Mouse (Mus musculus): ENCODE data around the gene Vmn1r233. TPM values are rescaled to one million over a fixed set of nuclear protein-coding genes. Genes with fewer than 3 reads are reported as not detected.

Gene Vmn1r233
- polyA plus RNA-seq (2016; fragmentation: Nextera tagmentation; extraction: Ambion mirVana), result not detected in 2 replicates

DNA sequence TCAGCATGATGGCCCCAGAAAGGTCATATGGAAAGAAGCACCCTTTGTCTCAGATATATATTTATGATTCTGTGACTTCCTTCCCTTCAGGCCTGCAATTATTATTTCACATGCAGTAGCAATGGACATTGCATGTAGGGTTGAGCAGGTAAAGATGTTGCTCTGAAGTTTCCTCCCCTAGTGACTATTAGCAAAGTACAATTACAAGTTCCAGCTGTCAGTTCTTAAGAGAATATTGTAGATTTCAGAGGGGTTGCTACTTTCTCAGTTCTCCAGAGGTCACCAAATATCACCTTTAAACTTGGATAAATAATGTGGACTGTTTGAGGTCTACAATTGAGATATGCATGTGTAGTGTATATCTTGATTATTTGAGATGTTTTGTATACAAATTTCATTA lies at the start of gene Vmn1r233:
Gene Vmn1r233, minus strand, starts transcription at position 101 of the 400 bp plus-strand sequence.
- H3K4me1 ChIP-seq (replicated peaks), result no peaks in the 10 kb centered on the region
- no peak within 1 kb of the TSS for H3K4me2 ChIP-seq
- ATAC-seq (ENCODE audit: insufficient number of reproducible peaks, insufficient read depth, low FRiP score, low TSS enrichment, low read depth), result no peak
- no peaks in the 10 kb centered on the region for H3K9me3 ChIP-seq
- no peaks in the 10 kb centered on the region for H3K27me3 ChIP-seq
- H3K4me3 ChIP-seq (replicated peaks), result no peak within 1 kb of the TSS
- no peak within 1 kb of the TSS for H3K27ac ChIP-seq
- no peaks in the 10 kb centered on the region for H3K36me3 ChIP-seq
- H3K9ac ChIP-seq (replicated peaks), result no peak within 1 kb of the TSS

- Histone ChIP-seq H3K9ac (replicated peaks) (no peak overlapping the region), H3K4me1 (replicated peaks) (no peaks in the 10 kb centered on the region)
Observed at GRCm38 (mm10) chr17:21018410-21019080, 22.3 kb upstream of the Vmn1r233 start.

GRCm38 (mm10) chr17:21009726-21010125 lies 13.5 kb upstream of the Vmn1r233 start:
- H3K9ac ChIP-seq (replicated peaks), result peak overlapping the region; percentile 89
- no peaks in the 10 kb centered on the region for H3K27me3 ChIP-seq
- ATAC-seq (ENCODE audit: insufficient number of reproducible peaks, insufficient read depth, low FRiP score, low TSS enrichment, low read depth), result no peak
- H3K4me2 ChIP-seq, result peak overlapping the region; percentile 78
- H3K4me1 ChIP-seq (replicated peaks), result peaks cover 11% of the 10 kb centered on the region; the same call in 1 of the 2 replicates
- peak overlapping the region; percentile 91; the same call in 1 of the 2 replicates for H3K27ac ChIP-seq
- peaks cover 29% of the 10 kb centered on the region for H3K36me3 ChIP-seq
- no peaks in the 10 kb centered on the region for H3K9me3 ChIP-seq
- H3K4me3 ChIP-seq (replicated peaks), result peak overlapping the region; percentile 73
- 19% methylated on average over 1 of the region's 1 CpGs for WGBS

More at GRCm38 (mm10) chr17:21018410-21019080, 22.3 kb upstream of the Vmn1r233 start:
- WGBS, result 90% methylated on average over 1 of the region's 1 CpGs
- no peak overlapping the region for H3K4me3 ChIP-seq (replicated peaks)
- H3K9me3 ChIP-seq, result no peaks in the 10 kb centered on the region
- ATAC-seq (ENCODE audit: insufficient number of reproducible peaks, insufficient read depth, low FRiP score, low TSS enrichment, low read depth), result no peak
- H3K4me2 ChIP-seq, result no peak overlapping the region
- H3K36me3 ChIP-seq, result peaks cover 88% of the 10 kb centered on the region
- H3K27me3 ChIP-seq, result no peaks in the 10 kb centered on the region
- no peak overlapping the region for H3K27ac ChIP-seq

DNA sequence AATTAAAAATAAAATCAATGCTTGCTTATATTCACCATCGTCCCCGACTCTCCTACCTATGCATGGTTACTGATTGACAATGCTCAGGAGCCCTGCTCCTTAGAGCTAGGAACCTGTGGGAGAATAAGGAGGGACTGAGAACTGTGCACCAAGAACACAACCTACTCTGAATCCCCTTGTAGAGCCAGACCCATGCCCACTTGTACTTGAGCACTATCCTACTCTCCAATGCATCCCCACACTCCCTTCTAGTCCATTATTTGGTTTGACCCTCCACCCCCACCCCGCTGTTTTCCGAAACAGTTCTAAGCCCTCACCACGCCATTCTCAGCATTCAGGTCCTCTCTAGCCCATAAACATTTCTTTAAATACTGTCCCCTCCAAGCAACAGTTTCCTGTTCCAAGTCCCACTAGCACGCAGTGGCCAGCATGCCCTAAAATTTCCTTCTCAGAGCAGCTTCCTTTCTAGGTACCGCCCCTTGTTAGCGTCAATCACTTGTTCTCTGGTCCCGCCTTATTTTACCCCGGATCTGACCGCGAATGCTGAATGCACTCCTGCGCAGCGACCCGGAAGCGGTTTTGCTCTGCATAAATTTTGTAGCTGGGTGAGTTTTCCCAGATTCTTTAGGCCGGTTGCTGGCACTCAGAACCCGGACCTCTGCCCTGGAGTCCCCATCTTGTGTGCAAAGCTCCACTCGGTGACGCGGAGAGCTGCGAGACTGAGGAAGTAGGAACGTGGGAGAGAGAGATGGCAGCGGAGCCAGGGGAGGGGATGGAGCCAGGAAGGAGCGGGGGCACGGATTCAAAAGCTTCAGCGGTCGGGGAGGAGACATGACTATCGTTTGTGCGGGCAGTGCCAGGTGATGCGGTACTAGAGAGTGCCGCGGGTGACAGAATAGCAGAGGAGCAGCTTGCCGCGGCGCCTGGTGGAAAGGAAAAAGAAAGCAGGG lies 12.4 kb upstream of the Vmn1r233 start, which contains the start of gene Zfp160:
Gene Zfp160, plus strand, starts transcription at position 522 of the 950 bp plus-strand sequence.
- peak within 1 kb of the TSS; percentile 89 for H3K9ac ChIP-seq (replicated peaks)
- 6% methylated on average over 36 of the region's 36 CpGs for WGBS
- H3K4me2 ChIP-seq, result peak within 1 kb of the TSS; percentile 78
- peaks cover 11% of the 10 kb centered on the region; the same call in 1 of the 2 replicates for H3K4me1 ChIP-seq (replicated peaks)
- H3K4me3 ChIP-seq (replicated peaks), result peak within 1 kb of the TSS; percentile 73
- peak within 1 kb of the TSS; percentile 91 for H3K27ac ChIP-seq
- no peaks in the 10 kb centered on the region for H3K9me3 ChIP-seq
- no peaks in the 10 kb centered on the region for H3K27me3 ChIP-seq
- ATAC-seq (ENCODE audit: insufficient number of reproducible peaks, insufficient read depth, low FRiP score, low TSS enrichment, low read depth), result peak; percentile 95
- peaks cover 22% of the 10 kb centered on the region for H3K36me3 ChIP-seq

GRCm38 (mm10) chr17:20993716-20994115 lies 2.5 kb downstream of the Vmn1r233 start:
- H3K4me2 ChIP-seq, result no peak overlapping the region
- H3K27ac ChIP-seq, result no peak overlapping the region
- no peaks in the 10 kb centered on the region for H3K4me1 ChIP-seq (replicated peaks)
- no peaks in the 10 kb centered on the region for H3K9me3 ChIP-seq
- 73% methylated on average over 2 of the region's 2 CpGs for WGBS
- no peaks in the 10 kb centered on the region for H3K36me3 ChIP-seq
- no peak for ATAC-seq (ENCODE audit: insufficient number of reproducible peaks, insufficient read depth, low FRiP score, low TSS enrichment, low read depth)
- H3K4me3 ChIP-seq (replicated peaks), result no peak overlapping the region
- no peaks in the 10 kb centered on the region for H3K27me3 ChIP-seq
- no peak overlapping the region for H3K9ac ChIP-seq (replicated peaks)

DNA sequence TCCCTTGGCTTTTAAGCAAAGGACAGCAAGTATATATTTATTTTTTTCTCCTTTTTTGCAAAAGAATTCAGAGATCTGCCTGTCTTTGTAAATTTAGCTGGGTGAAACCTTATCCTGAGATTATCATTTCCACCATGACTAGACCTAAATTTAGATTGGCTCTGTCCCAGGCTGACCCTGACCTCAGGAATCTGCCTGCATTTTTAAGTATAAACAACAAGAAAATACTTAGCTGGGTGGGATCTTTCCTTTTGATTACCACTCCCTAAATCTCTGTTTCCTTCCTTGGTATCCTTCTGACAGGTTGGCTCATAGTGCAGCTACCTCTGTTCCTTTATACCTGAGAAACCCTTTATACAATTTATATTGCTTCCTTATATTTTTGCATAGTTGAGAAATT lies 29.6 kb downstream of the Vmn1r233 start:
- Histone ChIP-seq H3K36me3 (peaks cover 81% of the 10 kb centered on the region), H3K9ac (replicated peaks) (no peak overlapping the region), H3K4me2 (no peak overlapping the region), H3K9me3 (no peaks in the 10 kb centered on the region), H3K4me3 (replicated peaks) (no peak overlapping the region), H3K27me3 (no peaks in the 10 kb centered on the region), H3K27ac (no peak overlapping the region), H3K4me1 (replicated peaks) (no peaks in the 10 kb centered on the region)
- no peak for ATAC-seq (ENCODE audit: insufficient number of reproducible peaks, insufficient read depth, low FRiP score, low TSS enrichment, low read depth)

GRCm38 (mm10) chr17:20965421-20965820 lies 30.8 kb downstream of the Vmn1r233 start:
- Histone ChIP-seq H3K27me3 (no peaks in the 10 kb centered on the region), H3K4me2 (no peak overlapping the region), H3K4me1 (replicated peaks) (no peaks in the 10 kb centered on the region), H3K4me3 (replicated peaks) (no peak overlapping the region), H3K27ac (no peak overlapping the region), H3K9ac (replicated peaks) (no peak overlapping the region), H3K9me3 (no peaks in the 10 kb centered on the region), H3K36me3 (peaks cover 93% of the 10 kb centered on the region)
- 90% methylated on average over 4 of the region's 4 CpGs for WGBS
- no peak for ATAC-seq (ENCODE audit: insufficient number of reproducible peaks, insufficient read depth, low FRiP score, low TSS enrichment, low read depth)

DNA sequence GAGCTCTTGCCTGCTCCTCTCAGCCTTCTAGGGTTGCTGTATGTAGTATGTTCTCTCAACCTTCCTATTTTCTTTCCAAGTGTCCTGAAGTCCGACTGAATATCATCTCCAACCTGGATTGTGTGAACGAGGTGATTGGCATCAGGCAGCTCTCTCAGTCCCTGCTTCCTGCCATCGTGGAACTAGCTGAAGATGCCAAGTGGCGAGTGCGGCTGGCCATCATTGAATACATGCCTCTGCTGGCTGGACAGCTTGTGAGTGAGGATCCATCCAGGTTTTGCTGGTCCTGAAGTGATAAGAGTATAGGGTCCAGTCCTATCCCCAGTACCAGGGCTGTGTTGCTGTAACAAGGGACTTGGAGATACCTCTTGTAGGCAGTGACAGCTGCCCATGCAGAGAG lies 35.9 kb downstream of the Vmn1r233 start:
- Histone ChIP-seq H3K4me2 (no peak overlapping the region), H3K27ac (no peak overlapping the region), H3K4me3 (replicated peaks) (no peak overlapping the region), H3K36me3 (peaks cover 100% of the 10 kb centered on the region), H3K27me3 (no peaks in the 10 kb centered on the region), H3K9ac (replicated peaks) (no peak overlapping the region), H3K9me3 (no peaks in the 10 kb centered on the region), H3K4me1 (replicated peaks) (no peaks in the 10 kb centered on the region)
- 97% methylated on average over 5 of the region's 5 CpGs for WGBS
- no peak for ATAC-seq (ENCODE audit: insufficient number of reproducible peaks, insufficient read depth, low FRiP score, low TSS enrichment, low read depth)

GRCm38 (mm10) chr17:20946636-20947035 lies 49.6 kb downstream of the Vmn1r233 start:
- Histone ChIP-seq H3K4me1 (replicated peaks) (peaks cover 18% of the 10 kb centered on the region), H3K4me3 (replicated peaks) (peak overlapping the region; percentile 69), H3K27me3 (no peaks in the 10 kb centered on the region), H3K9ac (replicated peaks) (peak overlapping the region; percentile 83), H3K36me3 (peaks cover 5% of the 10 kb centered on the region), H3K4me2 (peak overlapping the region; percentile 76), H3K9me3 (no peaks in the 10 kb centered on the region), H3K27ac (peak overlapping the region; percentile 95; the same call in 1 of the 2 replicates)
- no peak for ATAC-seq (ENCODE audit: insufficient number of reproducible peaks, insufficient read depth, low FRiP score, low TSS enrichment, low read depth)

GRCm38 (mm10) chr17:20946026-20946565 lies 50.2 kb downstream of the Vmn1r233 start:
- peak overlapping the region; percentile 83 for H3K9ac ChIP-seq (replicated peaks)
- peak overlapping the region; percentile 76 for H3K4me2 ChIP-seq
- H3K9me3 ChIP-seq, result no peaks in the 10 kb centered on the region
- no peak for ATAC-seq (ENCODE audit: insufficient number of reproducible peaks, insufficient read depth, low FRiP score, low TSS enrichment, low read depth)
- H3K36me3 ChIP-seq, result no peaks in the 10 kb centered on the region
- no peaks in the 10 kb centered on the region for H3K27me3 ChIP-seq
- WGBS, result under 1% methylated on average over 13 of the region's 13 CpGs
- peak overlapping the region; percentile 95 for H3K27ac ChIP-seq
- peak overlapping the region; percentile 69 for H3K4me3 ChIP-seq (replicated peaks)
- H3K4me1 ChIP-seq (replicated peaks), result peaks cover 18% of the 10 kb centered on the region

Measured in limb, embryonic 12.5 days (tissue).